Mouse (Mus musculus): ENCODE data around the gene Smg6. TPM values are rescaled to one million over a fixed set of nuclear protein-coding genes. Genes with fewer than 3 reads are reported as not detected.

The Smg6 gene
- total RNA-seq, 2 experiments from 2014 or later, result 20.1 to 27.5 TPM

GRCm38 (mm10) chr11:75047736-75048407, 122.2 kb downstream of the Smg6 start:
- peak; percentile 34 for DNase-seq

GRCm38 (mm10) chr11:75049146-75049545, 123.5 kb downstream of the Smg6 start:
- DNase-seq, result no peak

- DNase-seq, result no peak
Observed at GRCm38 (mm10) chr11:75049807-75050206, 124.2 kb downstream of the Smg6 start.

- no peak for DNase-seq
Observed at GRCm38 (mm10) chr11:75051239-75051638, 125.6 kb downstream of the Smg6 start.

GRCm38 (mm10) chr11:75051712-75052550, 126.3 kb downstream of the Smg6 start:
- peak; percentile 66 for DNase-seq

GRCm38 (mm10) chr11:75053020-75053419, 127.4 kb downstream of the Smg6 start:
- no peak for DNase-seq

GRCm38 (mm10) chr11:75053722-75054121, 128.1 kb downstream of the Smg6 start:
- DNase-seq, result no peak

GRCm38 (mm10) chr11:75054184-75054877, 128.7 kb downstream of the Smg6 start:
- DNase-seq, result peak; percentile 29

- no peak for DNase-seq
Observed at GRCm38 (mm10) chr11:75054878-75055214, 129.2 kb downstream of the Smg6 start.

- DNase-seq, result no peak
Observed at GRCm38 (mm10) chr11:75062650-75063049, 137.0 kb downstream of the Smg6 start.

GRCm38 (mm10) chr11:75064266-75064665, 138.6 kb downstream of the Smg6 start:
- no peak for DNase-seq

- DNase-seq, result no peak
Observed at GRCm38 (mm10) chr11:75071352-75071751, 145.7 kb downstream of the Smg6 start.

GRCm38 (mm10) chr11:75072932-75073625, 147.5 kb downstream of the Smg6 start:
- DNase-seq, result no peak

- DNase-seq, result no peak
Observed at GRCm38 (mm10) chr11:75073696-75074095, 148.1 kb downstream of the Smg6 start.

- DNase-seq, result no peak
Observed at GRCm38 (mm10) chr11:75074543-75074942, 148.9 kb downstream of the Smg6 start.

- DNase-seq, result no peak
Observed at GRCm38 (mm10) chr11:75078616-75079015, 153.0 kb downstream of the Smg6 start.

GRCm38 (mm10) chr11:75083031-75083430, 157.4 kb downstream of the Smg6 start:
- no peak for DNase-seq

GRCm38 (mm10) chr11:75092159-75092558, 166.5 kb downstream of the Smg6 start:
- DNase-seq, result peak; percentile 72

- peak; percentile 35 for DNase-seq
Observed at GRCm38 (mm10) chr11:75092656-75093055, 167.0 kb downstream of the Smg6 start.

- DNase-seq, result no peak
Observed at GRCm38 (mm10) chr11:75094759-75095158, 169.1 kb downstream of the Smg6 start.

GRCm38 (mm10) chr11:75102763-75103339, 177.2 kb downstream of the Smg6 start:
- no peak for DNase-seq

GRCm38 (mm10) chr11:75106614-75107013, 181.0 kb downstream of the Smg6 start:
- DNase-seq, result no peak
